Mouse (Mus musculus) liver, adult (tissue): ENCODE measurements around the gene Ehd4.

Experiments used
- GATA4 ChIP-seq: IDR thresholded peaks from 2 replicates; pipeline ENCODE4 v1.6.1; 2014; ENCODE audit warnings: mild to moderate bottlenecking, low read length; ENCODE audit not compliant: insufficient replicate concordance

The Ehd4 gene

DNA sequence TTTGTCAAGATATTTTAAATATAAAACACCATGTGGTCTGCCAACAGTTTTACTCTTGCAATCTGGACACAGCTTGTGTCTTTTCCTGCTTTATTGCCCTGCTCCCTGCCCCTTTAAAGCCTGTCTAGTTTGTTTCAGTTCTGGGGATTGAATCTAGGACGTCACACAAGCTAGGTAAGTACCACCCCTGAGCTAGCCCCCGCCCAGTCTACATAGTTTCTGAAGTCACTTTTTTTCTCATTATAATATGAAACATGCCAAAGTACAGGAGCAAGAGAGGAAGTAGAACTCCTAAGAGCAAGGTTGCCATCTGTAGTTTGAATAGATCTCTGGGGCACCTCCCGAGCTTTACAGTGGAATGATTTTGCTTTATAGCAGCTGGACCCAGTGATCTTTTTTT, 3.8 kb downstream of the Ehd4 start:
- TF ChIP-seq GATA4 = no peak

DNA sequence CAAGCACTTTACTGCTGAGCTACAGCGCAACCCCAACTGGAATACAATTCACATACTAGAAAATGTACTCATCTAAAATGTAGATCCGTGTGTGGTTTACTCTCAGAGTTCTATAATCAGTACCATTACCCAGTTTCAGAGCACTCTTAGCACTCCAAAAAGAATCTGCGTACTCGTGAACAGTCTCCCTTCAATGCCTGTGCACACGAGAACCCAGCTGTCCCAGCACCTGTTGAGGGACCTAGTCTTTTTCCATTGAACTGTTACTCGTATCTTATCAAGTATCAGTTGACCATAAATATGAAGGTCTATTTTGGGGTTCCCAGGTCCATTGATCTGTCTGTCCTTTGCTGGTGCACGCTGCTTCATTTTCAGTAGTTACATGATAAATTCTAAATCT, 4.8 kb downstream of the Ehd4 start:
- TF ChIP-seq GATA4 = no peak

DNA sequence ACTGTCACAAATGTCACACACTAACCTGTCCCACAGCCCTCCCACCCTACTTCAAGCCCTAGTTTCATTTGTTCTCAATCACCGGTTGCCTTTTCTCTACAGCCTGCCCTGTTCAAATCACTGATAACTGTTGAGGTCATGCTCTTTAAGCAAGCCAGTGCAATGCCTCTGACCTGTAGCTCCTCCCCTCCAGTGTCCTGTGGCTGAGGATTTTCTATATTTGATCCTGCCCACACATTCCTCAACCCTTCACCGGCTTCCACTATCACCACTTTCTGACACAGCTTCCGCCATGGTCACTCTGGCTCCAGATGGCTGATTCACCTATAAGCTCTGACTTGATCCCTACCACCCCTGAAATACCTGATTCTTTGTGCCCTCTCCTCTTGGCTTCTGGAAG, 6.4 kb downstream of the Ehd4 start:
- no peak for TF ChIP-seq GATA4

DNA sequence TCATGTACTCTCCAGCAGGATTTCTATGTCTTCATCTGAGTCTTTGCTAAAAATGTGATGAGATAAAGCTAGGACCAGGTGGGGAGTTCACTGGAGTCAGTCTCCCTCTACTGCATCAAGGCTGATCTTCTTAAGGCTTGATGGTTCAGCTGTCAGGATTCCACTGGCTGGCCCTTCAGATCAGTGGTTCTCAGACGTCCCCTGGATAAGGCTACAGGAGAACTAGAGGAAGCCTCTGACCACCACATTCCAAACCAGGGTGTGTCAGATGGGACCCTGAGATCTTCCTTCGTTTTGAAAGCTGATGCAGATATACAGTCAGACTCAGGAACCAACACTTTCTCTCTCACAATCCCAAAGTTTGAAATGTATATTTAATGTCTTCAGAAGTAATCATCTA, 7.0 kb downstream of the Ehd4 start:
- no peak for TF ChIP-seq GATA4

DNA sequence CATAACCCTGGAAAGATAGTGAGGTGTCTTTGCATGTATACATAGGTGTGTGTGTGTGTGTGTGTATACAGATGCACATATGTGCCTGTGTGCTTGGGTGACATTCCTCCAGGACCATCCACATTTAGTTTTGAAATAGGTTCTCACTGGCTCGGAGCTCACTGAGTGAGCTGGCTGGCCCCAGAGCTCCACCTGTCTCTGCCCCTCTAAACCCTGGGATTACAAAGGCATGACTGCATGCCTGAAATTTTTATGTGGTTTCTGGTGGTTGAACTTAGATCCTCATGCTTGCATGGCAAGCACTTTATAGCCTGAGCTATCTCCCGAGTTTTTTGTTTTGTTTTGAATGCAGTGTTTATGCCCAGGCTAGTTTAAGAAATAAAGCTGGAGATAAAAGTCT, 7.9 kb downstream of the Ehd4 start:
- TF ChIP-seq GATA4 = no peak

DNA sequence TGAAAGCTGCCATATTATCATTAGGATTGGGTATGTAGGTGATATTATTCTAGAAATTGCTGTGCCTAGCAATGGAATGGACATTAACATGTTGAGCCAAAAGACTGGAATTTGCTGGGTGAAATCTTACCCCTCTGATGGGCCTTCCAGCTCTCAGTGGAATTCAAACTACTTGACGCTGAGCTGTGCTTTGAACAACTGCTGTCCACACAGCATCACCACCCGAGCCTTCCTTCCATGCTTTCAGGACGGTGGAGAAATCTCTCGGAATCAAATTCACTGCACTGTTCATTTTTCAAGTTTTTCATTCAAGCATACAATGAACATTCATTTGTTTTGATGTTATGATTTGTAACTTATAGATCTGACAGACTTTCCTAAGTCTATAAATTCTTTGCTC, 10.0 kb downstream of the Ehd4 start:
- TF ChIP-seq GATA4 = no peak

DNA sequence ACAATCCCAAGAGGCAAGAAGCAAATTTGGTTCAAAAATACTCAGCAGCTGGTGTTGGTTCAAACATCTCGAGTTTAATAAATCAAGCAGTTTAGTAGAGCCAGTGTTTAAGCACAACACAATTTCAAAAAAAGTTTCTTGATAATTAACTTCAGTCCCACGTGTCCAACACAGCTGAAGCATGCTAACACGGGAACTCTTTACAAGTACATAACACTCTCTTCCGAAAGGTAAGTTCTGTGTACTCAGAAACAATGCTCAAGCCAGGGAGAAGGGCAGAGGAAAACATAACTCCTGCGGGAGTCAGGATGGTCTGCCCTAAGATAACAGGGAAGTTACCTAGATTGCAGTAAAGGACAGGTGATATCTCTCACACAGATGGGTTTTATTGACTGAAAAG, 12.1 kb downstream of the Ehd4 start:
- no peak for TF ChIP-seq GATA4

DNA sequence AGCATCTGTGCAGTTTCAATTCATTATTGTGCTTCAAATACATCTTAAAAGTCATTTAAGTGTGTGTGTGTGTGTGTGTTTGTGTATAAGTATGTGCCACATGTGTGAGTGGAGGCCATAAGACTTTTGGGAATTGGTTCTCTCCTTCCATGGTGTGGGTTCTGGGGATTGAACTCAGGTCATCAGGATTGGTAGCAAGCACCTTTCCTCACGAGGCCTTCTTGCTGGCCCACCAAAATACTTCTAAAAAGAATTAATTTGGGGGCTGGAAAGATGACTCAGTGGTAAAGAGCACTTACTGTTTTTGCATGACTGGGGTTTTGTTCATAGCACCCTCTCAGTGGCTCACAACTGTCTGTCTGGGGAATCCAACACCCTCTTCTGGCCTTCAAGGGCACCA, 12.7 kb downstream of the Ehd4 start:
- no peak for TF ChIP-seq GATA4

DNA sequence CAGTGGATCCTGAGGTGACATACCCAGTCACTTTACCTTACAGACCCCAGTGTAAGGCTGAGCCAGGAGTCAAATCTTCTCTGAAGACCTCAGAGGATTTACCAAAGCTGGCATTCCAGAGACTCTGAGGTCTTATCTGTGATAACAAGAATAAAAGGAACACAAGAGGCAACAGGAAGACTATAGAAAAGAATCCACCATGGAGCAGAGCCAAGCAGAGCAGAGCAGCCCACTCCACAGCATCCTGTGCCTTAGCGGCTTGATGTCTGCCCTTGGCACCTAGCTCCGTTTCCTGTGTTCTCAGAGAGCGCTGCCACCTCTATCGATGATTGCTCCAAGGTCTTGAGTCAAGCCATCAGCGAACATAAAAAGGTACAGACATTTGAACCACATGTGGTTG, 14.1 kb downstream of the Ehd4 start:
- no peak for TF ChIP-seq GATA4

DNA sequence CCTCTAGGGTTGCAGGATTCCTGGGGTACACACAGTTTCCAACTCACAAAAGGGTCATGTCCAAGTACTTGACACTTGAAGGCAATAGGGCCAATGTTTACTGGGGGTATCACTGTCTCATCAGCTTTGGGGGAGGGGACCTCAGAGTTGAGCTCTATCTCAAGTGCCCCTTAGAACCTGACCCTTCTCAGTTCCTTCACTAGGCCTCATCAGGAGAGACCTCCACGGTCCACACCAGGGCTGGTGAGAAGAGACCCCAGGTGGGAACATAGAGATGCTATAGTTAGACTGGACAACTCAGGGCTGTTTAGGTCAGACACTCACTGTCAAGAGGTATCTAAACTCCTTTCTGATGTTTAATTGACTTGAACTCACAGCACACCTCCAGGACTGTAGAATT, 15.3 kb downstream of the Ehd4 start:
- no peak for TF ChIP-seq GATA4

DNA sequence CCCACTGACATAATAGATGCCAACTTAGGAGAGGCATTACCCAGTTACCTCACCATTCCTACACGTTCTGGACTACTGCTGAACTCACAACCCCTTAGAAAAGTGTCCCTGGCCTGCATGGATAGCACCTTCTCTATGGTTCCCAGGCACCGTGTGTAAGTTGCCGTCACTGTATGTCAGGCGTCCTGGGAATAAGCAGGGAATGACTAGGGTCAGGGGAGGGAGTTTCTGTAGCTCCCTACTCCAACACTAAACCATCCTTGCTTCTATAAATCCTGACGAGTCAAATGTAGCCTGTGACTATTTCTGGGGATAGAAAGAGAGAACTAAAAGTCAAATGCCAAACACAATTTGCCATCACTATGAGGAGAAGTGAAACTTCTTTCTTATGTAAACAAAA, 17.1 kb downstream of the Ehd4 start:
- no peak for TF ChIP-seq GATA4

DNA sequence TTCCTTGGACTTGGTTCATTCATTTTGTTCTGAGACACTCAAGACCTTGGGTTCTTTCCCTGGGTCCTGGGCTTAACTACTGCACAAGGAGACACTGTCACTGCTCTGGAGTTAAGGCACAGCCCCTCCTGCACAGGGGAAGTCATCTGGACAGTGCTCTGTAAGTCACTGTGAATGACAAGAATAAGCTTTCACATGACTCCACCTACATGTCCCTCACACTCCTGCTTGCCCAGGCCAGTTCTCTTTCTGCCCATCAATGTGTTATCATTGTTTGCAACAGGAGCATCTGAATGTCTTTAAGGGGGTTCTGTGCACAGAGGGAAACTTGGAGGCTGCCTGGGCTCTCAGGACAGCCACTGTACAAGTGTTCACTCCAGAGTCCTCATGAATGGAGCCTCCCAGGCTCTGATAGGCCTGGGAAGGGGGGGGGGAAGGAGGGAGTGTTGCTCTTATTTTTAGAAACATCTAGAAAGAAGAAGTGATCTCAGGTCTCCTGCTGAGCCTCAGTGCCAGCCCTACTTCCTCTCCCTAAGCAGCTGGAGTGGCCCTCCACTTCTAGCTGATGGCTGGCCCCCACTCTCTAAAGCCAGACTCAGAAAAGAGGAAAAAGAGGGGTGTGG, 19.8 kb downstream of the Ehd4 start:
- no peak for TF ChIP-seq GATA4

DNA sequence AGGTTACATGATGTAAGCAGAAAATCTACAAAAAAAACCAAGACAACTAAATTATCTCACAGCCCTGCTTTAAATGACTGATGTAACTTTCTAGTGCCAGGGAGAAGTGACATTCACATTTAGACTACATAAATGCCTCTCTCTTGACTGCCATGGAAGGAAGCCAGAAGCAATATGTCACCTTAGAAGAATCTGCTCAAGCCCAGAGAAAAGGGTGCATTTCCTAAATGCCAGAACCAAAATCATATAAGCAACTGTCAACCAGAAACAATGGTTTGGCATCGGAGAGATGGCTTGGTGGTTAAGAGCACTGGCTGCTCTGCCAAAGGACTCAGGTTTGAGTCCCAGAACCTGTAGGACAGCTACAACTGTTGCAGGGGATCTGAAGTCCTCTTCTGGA, 22.5 kb downstream of the Ehd4 start:
- TF ChIP-seq GATA4 = no peak

DNA sequence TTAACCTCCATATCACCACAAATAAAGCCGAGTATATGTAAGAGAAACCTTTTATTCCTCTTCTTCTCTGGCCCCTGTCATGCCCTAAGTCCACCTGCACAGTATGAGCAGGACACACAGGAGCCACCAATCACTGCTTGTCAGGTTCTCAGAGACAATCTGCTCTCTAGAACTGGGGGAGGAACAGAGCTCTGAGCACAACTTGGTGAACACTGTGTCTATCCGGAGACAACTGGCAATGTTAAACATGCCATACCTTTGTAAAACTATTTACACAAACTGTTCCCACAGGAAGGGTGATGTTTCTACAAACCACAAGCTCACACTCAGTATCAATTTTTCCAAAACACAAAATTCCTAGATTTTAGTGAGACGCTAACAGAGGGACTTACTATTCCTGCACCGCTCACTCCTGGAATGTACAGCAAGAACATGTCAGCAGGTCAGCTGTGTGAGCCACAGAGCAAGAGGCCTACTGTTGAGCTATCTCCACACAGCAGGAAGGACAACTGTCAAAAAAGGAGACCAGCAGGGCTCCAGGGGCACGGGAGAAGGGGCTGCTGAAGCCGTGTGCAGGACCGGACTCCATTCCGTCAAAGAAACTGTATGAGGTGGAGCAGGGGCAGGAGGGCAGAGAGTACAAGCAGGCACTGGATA, 25.0 kb downstream of the Ehd4 start:
- TF ChIP-seq GATA4 = no peak

DNA sequence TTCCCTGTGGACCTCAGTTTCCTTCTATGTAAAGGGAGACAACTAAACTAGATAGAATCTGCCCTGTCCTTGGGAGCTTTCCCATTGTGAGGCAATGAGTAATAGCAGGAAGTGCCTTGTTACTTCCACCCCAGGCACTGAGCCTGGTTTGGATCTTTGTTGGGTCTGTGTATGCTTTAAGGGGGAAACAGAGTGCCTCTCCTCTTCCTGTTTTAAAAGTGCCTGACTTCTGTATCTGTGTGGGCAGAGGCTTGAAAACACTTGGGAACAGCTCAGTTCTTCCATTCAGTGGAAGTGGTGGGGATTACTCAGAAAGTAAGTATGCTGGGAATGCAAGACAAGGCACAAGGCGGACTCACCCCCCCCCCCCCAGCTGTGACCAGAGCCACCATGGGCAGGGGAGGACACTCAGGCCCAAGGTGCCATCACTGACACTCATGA, 25.8 kb downstream of the Ehd4 start:
- TF ChIP-seq GATA4 = 0 out of 2 replicates have a peak, but pooled peaks have one; percentile 26

DNA sequence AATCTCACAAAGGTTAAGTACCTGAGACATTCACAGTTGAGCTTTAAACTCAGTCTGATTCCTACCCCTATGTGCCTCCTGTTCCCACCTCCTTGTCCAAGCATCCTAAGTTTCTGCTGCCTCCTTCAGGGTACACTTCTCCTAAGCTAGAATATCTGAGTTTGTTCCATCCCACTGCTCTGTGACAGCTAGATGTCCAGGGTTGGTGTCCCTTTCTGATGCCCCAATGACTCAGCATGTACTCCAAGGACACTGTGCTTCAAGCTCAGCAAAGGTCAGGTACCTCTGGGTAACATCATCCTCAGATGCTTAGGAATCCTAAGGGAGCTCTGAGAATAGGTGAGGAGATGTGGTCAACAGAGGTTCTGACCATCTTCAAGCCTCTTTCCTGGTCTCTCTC, 26.4 kb downstream of the Ehd4 start:
- no peak for TF ChIP-seq GATA4

DNA sequence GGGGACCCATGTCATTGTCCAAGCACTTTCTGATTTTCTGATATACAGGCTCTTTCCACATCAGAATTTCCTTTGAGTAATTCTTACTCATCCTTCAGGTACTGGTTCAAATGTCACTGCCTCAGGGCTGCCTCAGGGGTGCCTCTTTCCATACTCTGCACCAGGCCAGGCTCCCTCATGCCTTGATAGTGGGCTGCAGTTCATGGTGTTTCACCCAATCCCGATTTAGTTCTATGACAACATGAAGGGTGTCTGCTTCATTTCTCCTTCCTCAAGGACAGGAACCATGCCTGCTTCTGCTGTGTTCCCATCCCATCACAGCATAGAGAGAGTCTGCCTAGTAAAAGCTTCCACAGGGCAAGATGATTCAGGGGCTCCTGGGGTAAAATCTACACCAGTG, 27.5 kb downstream of the Ehd4 start:
- no peak for TF ChIP-seq GATA4
